Mouse (Mus musculus) bone marrow macrophage, adult 2 months (primary cell): Measurements from ENCODE around the gene Wdr54.

Experiments used
- CTCF ChIP-seq: IDR thresholded peaks from 2 replicates; pipeline ENCODE4 v1.5.1; 2012; ENCODE audit warnings: low read depth, mild to moderate bottlenecking, low read length, moderate library complexity
- POLR2A ChIP-seq: IDR thresholded peaks from 2 replicates; pipeline ENCODE4 v1.6.1; 2012; ENCODE audit warnings: mild to moderate bottlenecking, low read depth, low read length, borderline replicate concordance

GRCm38 (mm10) chr6:83151721-83152120 is 4.5 kb downstream of the Wdr54 start:
- TF ChIP-seq CTCF (no peak), POLR2A (no peak)
